Mouse (Mus musculus) colon, adult 2 months (tissue): ENCODE measurements around the gene Mrc2. TPM values are rescaled to one million over a fixed set of nuclear protein-coding genes. Genes with fewer than 3 reads are reported as not detected.

Source experiments
- polyA plus RNA-seq: library from polyadenylated mRNA; depleted of rRNA; stranded (reverse); fragments of >200 nt; gene quantifications from 2 replicates; pipeline ENCODE4 v1.2.3, GENCODE M21; 2012; rRNA removed

Mrc2 gene
- 14.0 and 14.9 TPM in 2 replicates for polyA plus RNA-seq

DNA sequence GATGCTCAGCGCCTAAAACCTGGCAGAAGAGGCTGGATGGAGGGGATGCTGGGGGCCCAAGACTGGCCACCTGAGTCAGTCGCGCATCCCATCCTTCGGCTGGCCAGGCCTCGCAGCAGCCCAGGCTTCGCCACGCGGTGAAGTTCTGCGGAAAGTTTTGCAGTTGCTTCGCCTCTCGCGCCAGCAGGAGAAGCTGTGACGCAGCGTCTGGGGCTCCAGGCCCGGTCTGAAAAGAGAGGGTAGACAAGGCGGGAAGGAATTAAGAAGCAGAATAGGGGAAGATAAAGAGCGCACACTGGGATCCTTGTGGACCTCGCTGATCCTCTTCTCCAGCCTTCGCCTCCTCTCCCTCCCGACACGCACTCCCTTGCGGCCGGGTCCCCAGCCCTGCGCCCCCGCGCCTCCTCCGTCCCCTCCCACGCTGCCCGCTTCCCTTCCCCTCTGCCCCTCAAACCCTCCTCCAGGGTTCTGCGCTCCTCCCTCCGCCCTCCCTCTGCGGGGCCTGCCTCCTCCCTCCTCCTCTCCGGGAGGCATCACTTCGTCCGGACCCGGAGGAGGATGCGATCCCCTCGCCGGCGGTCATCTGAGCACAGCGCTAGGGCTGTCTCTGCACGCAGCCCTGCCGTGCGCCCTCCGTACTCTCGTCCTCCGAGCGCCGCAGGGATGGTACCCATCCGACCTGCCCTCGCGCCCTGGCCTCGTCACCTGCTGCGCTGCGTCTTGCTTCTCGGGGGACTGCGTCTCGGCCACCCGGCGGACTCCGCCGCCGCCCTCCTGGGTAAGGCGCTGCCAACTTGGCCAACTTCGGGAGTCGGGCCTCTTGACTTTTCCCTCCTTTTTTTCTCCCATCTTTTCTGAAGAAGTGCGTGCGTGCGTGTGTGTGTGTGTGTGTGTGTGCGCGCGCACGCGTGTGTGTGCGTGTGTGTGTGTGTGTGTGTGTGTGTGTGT, at the start of gene Mrc2:
TSS of gene Mrc2 (plus strand) at position 520 of the 948 bp plus-strand sequence.

Other genes starting within 250 kb of the Mrc2 start
- not detected in 2 replicates for gene Efcab3, start 229.1 kb upstream of the Mrc2 start, polyA plus RNA-seq
- gene Mettl2, start 166.2 kb upstream of the Mrc2 start, polyA plus RNA-seq: 7.6 and 8.5 TPM in 2 replicates
- not detected in 2 replicates for gene Gm10842, start 145.8 kb upstream of the Mrc2 start, polyA plus RNA-seq
- gene Tlk2, start 113.8 kb upstream of the Mrc2 start, polyA plus RNA-seq: 5.9 and 8.0 TPM in 2 replicates
- gene March10, start 164.1 kb downstream of the Mrc2 start, polyA plus RNA-seq: not detected in 2 replicates